Mouse (Mus musculus): ENCODE measurements at regions not wholly inside any gene's neighbourhood (a gene's known extent, or its start where the extent isn't known, plus 50 kb on each side); places are given as distances from the start of the nearest gene placed in this dataset.

- DNase-seq (ENCODE audit: low spot score in 2 of 2), result no peak
Measured at GRCm38 (mm10) chr3:70783142-70783541, 775.7 kb downstream of the Otol1 start.

DNA sequence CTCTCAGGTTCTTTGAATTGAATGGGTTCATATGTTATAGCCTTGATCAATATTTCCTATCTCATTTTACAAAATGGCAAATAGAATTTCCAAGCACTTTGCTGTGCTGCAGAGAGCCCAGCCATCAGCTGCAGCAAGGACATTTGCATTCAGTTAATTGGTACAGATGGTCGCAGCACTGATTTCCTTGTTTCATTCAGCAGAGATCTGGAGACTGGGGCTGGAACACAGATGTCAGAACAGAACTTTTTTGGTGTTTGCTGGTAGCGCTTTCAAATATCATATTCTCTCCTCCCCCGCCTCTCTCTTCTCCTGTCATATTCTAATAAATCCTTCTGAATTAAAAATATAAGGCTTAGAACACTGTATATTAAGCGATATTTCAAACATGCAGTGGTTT is 794.8 kb downstream of the Otol1 start:
- peak; percentile 31 to 40 for DNase-seq (ENCODE audit: low spot score in 2 of 2)

- no peak for DNase-seq (ENCODE audit: low spot score in 2 of 2)
Measured at GRCm38 (mm10) chr3:70803411-70803810, 796.0 kb downstream of the Otol1 start.

DNA sequence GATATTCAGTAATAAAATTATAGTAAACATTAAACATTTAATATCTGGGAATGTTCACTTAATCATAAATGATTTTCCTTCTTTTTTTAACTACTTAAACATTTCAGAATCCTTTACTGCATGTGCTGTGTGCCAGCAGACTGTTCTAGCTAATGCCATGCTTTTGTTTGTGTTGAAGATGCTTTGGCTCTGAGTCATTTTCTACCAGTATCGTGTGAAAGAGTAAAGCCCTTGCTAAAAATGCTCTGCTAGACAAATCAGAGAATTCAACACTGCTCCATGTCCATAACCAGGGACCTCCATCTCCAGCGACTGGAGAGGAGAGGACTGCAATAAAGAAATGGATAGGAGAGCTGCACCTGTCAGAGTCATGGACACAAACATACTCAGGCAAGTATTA is 796.5 kb downstream of the Otol1 start:
- no peak for DNase-seq (ENCODE audit: low spot score in 2 of 2)

DNA sequence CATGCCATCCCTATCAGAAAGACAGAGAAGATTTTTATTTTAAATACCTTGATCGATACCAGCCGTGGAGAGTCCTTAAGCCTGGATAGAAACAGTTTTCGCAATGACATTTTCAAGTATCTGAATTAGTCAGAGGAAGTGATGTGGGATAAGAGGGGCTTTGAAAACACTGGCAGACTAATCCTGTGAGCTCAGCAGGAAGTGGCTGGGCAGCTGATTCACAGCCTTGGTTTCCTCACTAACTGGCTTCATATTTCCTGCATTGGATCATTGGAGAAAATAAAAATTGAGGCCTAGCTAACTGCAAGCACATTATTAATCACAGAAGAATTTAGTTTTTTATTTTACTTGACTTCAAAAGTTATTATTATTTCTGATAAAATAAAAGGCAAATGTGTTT is 799.8 kb downstream of the Otol1 start:
- no peak for DNase-seq (ENCODE audit: low spot score in 2 of 2)
